Mouse (Mus musculus) kidney, embryonic 15.5 days (tissue): ENCODE results near the gene Igsf9b. TPM values are rescaled to one million over a fixed set of nuclear protein-coding genes. Genes with fewer than 3 reads are reported as not detected.

ENCODE experiments used
- ATAC-seq: fragments of 200-750 bp; cut with Nextera tagmentation; replicated peaks from 2 replicates; pipeline ENCODE4 v1.8.0; 2017; ENCODE audit warnings: moderate TSS enrichment; ENCODE audit not compliant: low FRiP score
- H3K27ac ChIP-seq: fragments of 300-500 bp; sonication (generic); 2 replicates; pipeline ENCODE4 v1.5.1; 2015; ENCODE audit warnings: mild to moderate bottlenecking, inconsistent platforms
- H3K27me3 ChIP-seq: fragments of 300-500 bp; sonication (generic); 2 replicates; pipeline ENCODE4 v1.6.1; 2015; ENCODE audit warnings: inconsistent platforms
- H3K36me3 ChIP-seq: fragments of 300-500 bp; sonication (generic); 2 replicates; pipeline ENCODE4 v1.6.1; 2015; ENCODE audit warnings: inconsistent platforms
- H3K4me1 ChIP-seq: fragments of 300-500 bp; sonication (generic); 2 replicates; pipeline ENCODE4 v1.6.1; 2015; ENCODE audit warnings: inconsistent platforms
- H3K4me2 ChIP-seq: fragments of 300-500 bp; sonication (generic); 2 replicates; pipeline ENCODE4 v1.6.1; 2015; ENCODE audit warnings: moderate library complexity, mild to moderate bottlenecking, inconsistent platforms
- H3K4me3 ChIP-seq: fragments of 300-500 bp; sonication (generic); replicated peaks from 2 replicates; pipeline ENCODE4 v1.5.1; 2015; ENCODE audit warnings: mild to moderate bottlenecking, inconsistent platforms
- H3K9ac ChIP-seq: fragments of 300-500 bp; sonication (generic); 2 replicates; pipeline ENCODE4 v1.6.1; 2015; ENCODE audit warnings: mild to moderate bottlenecking, inconsistent platforms
- H3K9me3 ChIP-seq: fragments of 300-500 bp; sonication (generic); replicated peaks from 2 replicates; pipeline ENCODE4 v1.6.1; 2016; ENCODE audit warnings: inconsistent platforms
- WGBS: fragments of 180-500 bp; shearing (Covaris S2); methylation state at CpG from one replicate; pipeline ENCODE4 v1.1.7; 2015; ENCODE audit warnings: mixed read lengths; 5-methylcytosine and 5-hydroxymethylcytosine counted together
- polyA plus RNA-seq: library from polyadenylated mRNA; unstranded; fragments of >200 nt; fragmentation: Nextera tagmentation; extraction: Ambion mirVana; gene quantifications from 2 replicates; pipeline ENCODE4 v1.2.1, GENCODE M21; 2015

Igsf9b gene
- polyA plus RNA-seq, 1 experiment from 2014 or later: 2.7 TPM

DNA sequence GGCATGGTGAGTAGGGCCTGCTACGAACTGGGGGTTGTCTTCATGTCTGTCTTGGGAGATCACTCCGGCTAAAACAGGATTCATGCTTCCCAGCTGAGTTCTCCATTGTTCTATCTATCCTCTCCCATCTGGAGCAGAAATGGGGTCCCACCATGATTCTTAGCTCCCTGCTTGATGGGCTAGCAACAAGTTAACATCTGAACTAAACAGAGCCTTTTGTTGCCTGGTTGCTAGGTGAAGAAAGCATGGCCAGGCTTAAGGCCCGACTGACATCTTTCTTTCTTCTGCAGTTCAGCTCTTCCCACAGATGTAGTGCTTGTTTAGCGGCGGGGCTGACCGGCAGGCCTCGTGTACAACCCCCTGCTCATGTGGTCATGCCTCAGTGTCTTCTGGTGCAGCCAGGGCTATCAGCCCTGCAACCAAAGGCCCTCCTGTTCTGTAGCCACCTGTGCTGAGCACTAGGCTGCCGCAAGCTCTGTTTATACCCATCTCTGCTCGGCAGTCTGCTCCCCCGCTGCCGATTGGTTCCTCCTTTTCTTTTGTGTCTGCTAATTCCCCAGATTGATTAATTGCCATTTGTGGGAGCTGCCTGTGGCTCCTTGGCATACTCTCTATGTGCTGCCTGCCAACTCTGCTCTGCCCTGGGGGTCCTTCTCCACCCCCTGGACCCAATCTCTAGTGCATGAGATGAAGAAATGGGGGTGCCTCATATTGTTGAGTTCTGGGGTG lies 47.7 kb downstream of the Igsf9b start:
- no peak overlapping the region for H3K4me3 ChIP-seq
- no peak overlapping the region for H3K9ac ChIP-seq
- no peaks in the 10 kb centered on the region for H3K27me3 ChIP-seq
- H3K9me3 ChIP-seq: no peaks in the 10 kb centered on the region
- H3K4me2 ChIP-seq: no peak overlapping the region
- no peaks in the 10 kb centered on the region for H3K36me3 ChIP-seq
- no peak overlapping the region for H3K27ac ChIP-seq
- no peaks in the 10 kb centered on the region for H3K4me1 ChIP-seq
- WGBS: 57% methylated on average over 11 of the region's 11 CpGs
- ATAC-seq: no peak

DNA sequence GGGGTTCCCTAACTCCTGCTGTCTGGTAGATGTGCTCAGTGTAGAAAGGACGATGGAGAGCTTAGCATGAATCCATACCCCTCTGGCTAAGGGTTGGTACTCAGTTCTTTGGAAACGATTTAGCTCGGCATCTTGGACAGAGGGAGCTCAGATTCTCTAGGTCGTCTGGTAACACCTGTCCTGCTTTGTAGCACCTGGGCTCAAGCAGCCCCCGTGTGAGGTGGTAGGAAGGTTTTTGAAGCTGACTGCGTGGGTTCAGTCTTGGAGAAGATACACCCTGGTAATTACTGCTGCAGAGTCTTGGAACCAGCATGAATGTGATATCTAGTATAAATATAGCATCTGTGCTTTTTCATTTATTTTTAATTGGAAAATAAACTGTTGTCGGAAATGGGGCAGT lies 54.1 kb downstream of the Igsf9b start:
- no peak for ATAC-seq
- Histone ChIP-seq H3K27me3 (no peaks in the 10 kb centered on the region), H3K9me3 (no peaks in the 10 kb centered on the region), H3K36me3 (no peaks in the 10 kb centered on the region), H3K27ac (no peak overlapping the region), H3K4me3 (no peak overlapping the region), H3K4me2 (no peak overlapping the region), H3K4me1 (no peaks in the 10 kb centered on the region), H3K9ac (no peak overlapping the region)
- 83% methylated on average over 7 of the region's 7 CpGs for WGBS

DNA sequence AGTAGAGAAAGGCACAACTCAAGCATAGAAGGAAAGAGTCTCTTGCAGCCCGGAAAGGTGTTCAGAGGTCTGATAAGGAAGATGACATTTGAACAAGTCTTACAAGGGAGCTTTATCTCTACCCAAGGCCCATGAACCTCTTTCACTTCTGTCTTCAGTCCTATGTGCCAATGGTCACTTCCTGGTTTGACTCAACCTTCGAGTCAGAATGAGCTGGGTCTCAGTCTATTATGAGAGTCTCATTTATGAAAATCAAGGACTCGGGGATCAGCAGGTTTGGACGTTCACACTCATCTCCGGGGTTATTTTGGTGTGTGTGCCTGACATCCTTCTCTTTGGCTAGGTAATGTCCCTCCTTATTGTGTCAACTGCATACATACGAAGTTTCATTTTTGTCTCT lies 58.9 kb downstream of the Igsf9b start:
- 92% methylated on average over 6 of the region's 6 CpGs for WGBS
- no peak overlapping the region for H3K27ac ChIP-seq
- no peak overlapping the region for H3K4me2 ChIP-seq
- H3K9me3 ChIP-seq: no peaks in the 10 kb centered on the region
- no peak overlapping the region for H3K9ac ChIP-seq
- ATAC-seq: no peak
- H3K27me3 ChIP-seq: no peaks in the 10 kb centered on the region
- no peak overlapping the region for H3K4me3 ChIP-seq
- no peaks in the 10 kb centered on the region for H3K36me3 ChIP-seq
- no peaks in the 10 kb centered on the region for H3K4me1 ChIP-seq

DNA sequence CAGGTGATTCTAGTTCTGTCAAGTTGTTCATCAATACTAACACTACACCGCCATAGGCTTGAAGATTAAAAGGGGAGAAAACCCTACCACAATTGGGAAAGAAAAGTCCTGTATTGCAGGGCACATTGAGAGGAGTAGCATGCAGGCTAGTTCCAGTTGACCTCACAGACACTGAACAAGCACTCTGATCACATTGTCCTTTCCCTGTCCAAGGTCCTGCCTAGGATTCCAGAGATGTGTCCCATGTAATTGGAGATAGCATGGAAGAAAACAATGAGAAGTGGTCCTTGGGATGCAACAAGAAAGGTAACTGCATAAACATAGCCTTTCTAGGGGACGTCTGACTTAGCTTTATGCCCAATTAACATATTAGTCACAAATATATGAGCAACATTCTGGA lies 68.2 kb downstream of the Igsf9b start:
- H3K9me3 ChIP-seq: no peaks in the 10 kb centered on the region
- no peaks in the 10 kb centered on the region for H3K27me3 ChIP-seq
- 59% methylated on average over 2 of the region's 2 CpGs for WGBS
- H3K36me3 ChIP-seq: no peaks in the 10 kb centered on the region
- no peak overlapping the region for H3K9ac ChIP-seq
- no peak for ATAC-seq
- H3K27ac ChIP-seq: no peak overlapping the region
- H3K4me1 ChIP-seq: no peaks in the 10 kb centered on the region
- H3K4me3 ChIP-seq: no peak overlapping the region
- H3K4me2 ChIP-seq: no peak overlapping the region

DNA sequence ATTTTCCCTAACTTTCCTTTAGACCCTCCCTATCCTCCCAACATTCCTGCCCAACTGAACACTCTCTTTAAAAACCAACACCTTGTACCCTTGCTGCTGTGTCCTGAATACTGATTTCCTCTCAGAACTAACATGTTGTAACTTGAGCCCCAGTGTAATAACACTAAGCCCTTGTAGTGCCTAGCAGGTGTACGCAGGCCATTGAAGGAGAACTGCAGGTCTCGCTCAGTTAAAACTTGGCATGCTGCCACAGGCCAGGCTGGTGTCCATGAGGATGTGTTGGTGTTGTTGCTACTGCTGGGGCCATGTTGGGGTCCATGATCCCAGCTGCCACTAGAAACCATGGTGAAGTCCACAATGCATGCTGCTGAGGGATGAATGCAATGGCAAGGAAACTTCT lies 70.1 kb downstream of the Igsf9b start:
- peak; percentile 56 for ATAC-seq

DNA sequence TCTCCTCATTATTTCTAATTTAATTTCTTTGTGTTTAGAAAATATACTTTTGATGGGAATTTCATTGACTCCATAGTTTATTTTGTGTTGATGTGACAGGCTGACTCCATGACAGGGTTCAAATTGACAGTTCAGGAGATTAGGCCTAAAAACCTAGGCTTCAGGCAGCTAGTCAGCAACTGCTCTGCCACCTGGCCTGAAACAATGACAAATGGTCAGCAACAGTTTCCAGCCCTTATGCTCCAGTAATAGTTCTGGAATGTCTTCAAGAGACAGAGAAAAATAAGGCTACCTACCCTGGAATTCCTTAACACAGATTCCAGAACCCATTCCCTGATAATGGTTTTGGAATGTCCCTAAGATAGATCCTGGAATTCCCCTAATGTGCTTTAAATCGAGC lies 76.7 kb downstream of the Igsf9b start:
- Histone ChIP-seq H3K9me3 (no peaks in the 10 kb centered on the region), H3K27me3 (no peaks in the 10 kb centered on the region), H3K9ac (no peak overlapping the region), H3K4me1 (no peaks in the 10 kb centered on the region), H3K4me3 (no peak overlapping the region), H3K4me2 (no peak overlapping the region), H3K36me3 (no peaks in the 10 kb centered on the region), H3K27ac (no peak overlapping the region)
- 74% methylated on average over 1 of the region's 1 CpGs for WGBS
- ATAC-seq: no peak

More for the DNA sequence above, 70.1 kb downstream of the Igsf9b start:
- H3K4me3 ChIP-seq: no peak overlapping the region
- no peaks in the 10 kb centered on the region for H3K4me1 ChIP-seq
- H3K4me2 ChIP-seq: no peak overlapping the region
- H3K9me3 ChIP-seq: no peaks in the 10 kb centered on the region
- WGBS: 32% methylated on average over 2 of the region's 2 CpGs
- H3K9ac ChIP-seq: no peak overlapping the region
- no peaks in the 10 kb centered on the region for H3K36me3 ChIP-seq
- no peaks in the 10 kb centered on the region for H3K27me3 ChIP-seq
- H3K27ac ChIP-seq: no peak overlapping the region

DNA sequence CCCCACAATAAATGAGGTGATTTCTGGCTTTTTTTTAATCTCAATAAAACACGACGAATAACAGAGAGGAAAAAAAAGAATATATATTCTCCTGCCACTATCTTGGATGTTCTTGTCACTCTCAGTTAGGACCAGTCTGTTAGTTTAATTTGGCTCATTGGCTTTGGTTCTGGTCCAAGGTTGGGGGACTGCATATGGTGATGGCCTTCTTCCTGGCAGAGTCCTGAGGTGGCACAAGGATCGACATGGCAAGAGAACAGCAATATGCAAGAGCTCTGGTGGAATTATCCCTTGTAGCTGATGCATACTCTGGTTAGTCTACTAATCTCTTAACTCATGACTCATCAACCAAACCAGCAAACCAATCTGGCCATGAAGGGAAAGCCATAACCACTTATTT lies 87.9 kb downstream of the Igsf9b start:
- no peaks in the 10 kb centered on the region for H3K27me3 ChIP-seq
- WGBS: 92% methylated on average over 3 of the region's 3 CpGs
- ATAC-seq: no peak

DNA sequence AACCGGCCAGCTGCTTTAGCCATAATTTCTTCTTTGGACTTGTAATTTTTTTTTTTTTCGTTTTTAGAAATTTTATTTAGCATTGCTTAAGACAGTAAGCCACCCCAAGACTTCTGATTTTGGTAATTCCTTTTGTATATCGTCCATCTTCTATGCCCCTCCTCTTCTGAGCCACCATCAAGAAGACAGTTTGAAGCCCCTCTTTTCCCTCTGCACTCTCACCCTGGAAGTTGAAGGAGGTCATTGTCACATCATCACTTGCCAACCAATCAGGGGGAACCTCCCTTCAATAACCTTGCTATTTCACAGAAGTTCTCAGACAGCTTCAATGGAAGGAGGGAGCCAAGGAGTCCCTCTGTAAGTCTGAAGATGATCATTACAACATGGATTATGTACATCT lies 97.5 kb downstream of the Igsf9b start, which contains the start of gene Spata19:
Gene Spata19, plus strand, starts transcription at position 301 of the 400 bp plus-strand sequence.
- Histone ChIP-seq H3K4me3 (no peak within 1 kb of the TSS), H3K27ac (no peak within 1 kb of the TSS), H3K4me2 (no peak within 1 kb of the TSS), H3K27me3 (no peaks in the 10 kb centered on the region), H3K4me1 (no peaks in the 10 kb centered on the region), H3K9me3 (no peaks in the 10 kb centered on the region), H3K36me3 (no peaks in the 10 kb centered on the region), H3K9ac (no peak within 1 kb of the TSS)
- no peak for ATAC-seq
- WGBS: 72% methylated on average over 3 of the region's 3 CpGs

More for the DNA sequence above, 87.9 kb downstream of the Igsf9b start:
- no peaks in the 10 kb centered on the region for H3K9me3 ChIP-seq
- H3K36me3 ChIP-seq: no peaks in the 10 kb centered on the region
- no peaks in the 10 kb centered on the region for H3K4me1 ChIP-seq
- no peak overlapping the region for H3K27ac ChIP-seq
- H3K4me3 ChIP-seq: no peak overlapping the region
- H3K4me2 ChIP-seq: no peak overlapping the region
- H3K9ac ChIP-seq: no peak overlapping the region

DNA sequence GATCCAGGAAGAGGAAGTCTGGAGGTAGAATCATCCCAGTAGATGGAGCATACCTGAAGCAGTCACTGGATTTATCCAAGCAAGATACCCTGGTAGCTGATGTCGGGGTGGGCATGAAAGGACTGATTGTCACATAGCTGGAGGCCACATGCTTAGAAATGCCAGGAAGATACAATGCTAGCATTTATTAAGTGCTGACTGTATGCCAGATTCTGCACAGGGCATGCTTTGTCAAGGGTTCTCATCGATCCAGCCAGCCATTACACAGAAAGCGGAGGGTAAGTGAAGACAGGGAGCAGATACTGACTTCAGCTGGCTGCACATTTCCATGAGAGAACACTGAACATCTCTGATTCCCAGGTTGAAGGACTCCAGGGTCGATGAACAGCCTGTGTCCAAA lies 102.2 kb downstream of the Igsf9b start:
- Histone ChIP-seq H3K9ac (no peak overlapping the region), H3K9me3 (no peaks in the 10 kb centered on the region), H3K36me3 (no peaks in the 10 kb centered on the region), H3K4me3 (no peak overlapping the region), H3K27me3 (no peaks in the 10 kb centered on the region), H3K4me2 (no peak overlapping the region), H3K4me1 (no peaks in the 10 kb centered on the region), H3K27ac (no peak overlapping the region)
- no peak for ATAC-seq
- WGBS: 86% methylated on average over 4 of the region's 4 CpGs

Other genes starting within 250 kb of the Igsf9b start
- gene Jam3, start 143.8 kb upstream of the Igsf9b start, polyA plus RNA-seq: 82.3 and 83.1 TPM in 2 replicates
- not detected in 2 replicates for gene Spata19, start 97.6 kb downstream of the Igsf9b start, polyA plus RNA-seq